Mouse (Mus musculus): Measurements from ENCODE around the gene Ccdc182.

DNA sequence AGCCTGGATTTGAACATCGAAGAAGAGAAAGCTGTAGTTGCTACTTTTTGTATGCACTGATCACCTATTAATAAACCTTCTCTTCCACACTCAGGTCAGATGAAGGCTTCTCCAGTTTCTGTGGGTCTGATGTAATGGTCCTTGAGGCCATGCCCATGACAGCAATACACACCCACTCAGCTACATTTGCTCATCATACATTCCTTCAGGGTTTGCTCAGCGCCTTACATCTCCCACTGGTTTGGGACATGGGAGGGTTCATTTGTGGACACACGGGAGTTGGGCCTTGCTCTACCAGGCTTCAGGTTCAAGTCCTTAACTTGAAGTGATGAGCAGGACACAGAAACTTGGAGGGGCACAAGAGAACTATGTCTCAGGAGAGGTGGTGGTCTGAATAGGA lies 44.1 kb downstream of the Ccdc182 start:
- TF ChIP-seq CTCF (IDR thresholded peaks at IDR 0.05; ENCODE audit: low read depth) (no peak), EP300 (IDR thresholded peaks at IDR 0.05; ENCODE audit: low read depth) (no peak)
